Mouse (Mus musculus): ENCODE measurements around the gene Etv5. TPM values are rescaled to one million over a fixed set of nuclear protein-coding genes. Genes with fewer than 3 reads are reported as not detected.

The Etv5 gene
- polyA plus RNA-seq (2014; fragmentation: Nextera tagmentation; extraction: Ambion mirVana) = 21.3 and 27.0 TPM in 2 replicates

GRCm38 (mm10) chr16:22439499-22440177 lies at the start of gene Etv5:
Gene Etv5 (minus strand): TSS chr16:22439719.
- ATAC-seq (ENCODE audit: low FRiP score) = peak; percentile 99

GRCm38 (mm10) chr16:22483900-22484299 lies 44.4 kb upstream of the Etv5 start:
- H3K36me3 ChIP-seq (replicated peaks; ENCODE audit: control insufficient read depth, insufficient read depth) = no peaks in the 10 kb centered on the region
- H3K4me3 ChIP-seq (replicated peaks; ENCODE audit: low read length) = no peak overlapping the region
- no peak overlapping the region for H3K4me2 ChIP-seq (replicated peaks)
- DNase-seq (ENCODE audit: low spot score) (no peak), ATAC-seq (ENCODE audit: low FRiP score) (no peak)
- no peaks in the 10 kb centered on the region for H3K4me1 ChIP-seq (replicated peaks; ENCODE audit: control insufficient read depth, insufficient read depth, low read length)
- H3K9me3 ChIP-seq (ENCODE audit: control insufficient read depth, low read length) = no peaks in the 10 kb centered on the region
- no peak overlapping the region for H3K9ac ChIP-seq
- no peak overlapping the region for H3K27ac ChIP-seq
- no peaks in the 10 kb centered on the region for H3K27me3 ChIP-seq (ENCODE audit: control insufficient read depth, insufficient read depth, low read length)
- WGBS = 90% methylated on average over 1 of the region's 1 CpGs

More at GRCm38 (mm10) chr16:22439499-22440177, at the start of gene Etv5:
- Histone ChIP-seq H3K4me3 (replicated peaks; ENCODE audit: low read length) (peak within 1 kb of the TSS; percentile 79), H3K27me3 (ENCODE audit: control insufficient read depth, insufficient read depth, low read length) (peaks cover 58% of the 10 kb centered on the region), H3K27ac (peak within 1 kb of the TSS; percentile 44), H3K4me1 (replicated peaks; ENCODE audit: control insufficient read depth, insufficient read depth, low read length) (peaks cover 12% of the 10 kb centered on the region), H3K4me2 (replicated peaks) (peak within 1 kb of the TSS; percentile 100), H3K9me3 (ENCODE audit: control insufficient read depth, low read length) (no peaks in the 10 kb centered on the region), H3K36me3 (replicated peaks; ENCODE audit: control insufficient read depth, insufficient read depth) (no peaks in the 10 kb centered on the region), H3K9ac (peak within 1 kb of the TSS; percentile 77)
- WGBS = under 1% methylated on average over 61 of the region's 63 CpGs
- peak; percentile 96 for DNase-seq (ENCODE audit: low spot score)

- H3K27me3 ChIP-seq (ENCODE audit: control insufficient read depth, insufficient read depth, low read length) = no peaks in the 10 kb centered on the region
- WGBS = 93% methylated on average over 8 of the region's 8 CpGs
- H3K36me3 ChIP-seq (replicated peaks; ENCODE audit: control insufficient read depth, insufficient read depth) = no peaks in the 10 kb centered on the region
- ATAC-seq (ENCODE audit: low FRiP score) (no peak), DNase-seq (ENCODE audit: low spot score) (no peak)
- no peak overlapping the region for H3K4me3 ChIP-seq (replicated peaks; ENCODE audit: low read length)
- no peak overlapping the region for H3K4me2 ChIP-seq (replicated peaks)
- H3K9me3 ChIP-seq (ENCODE audit: control insufficient read depth, low read length) = no peaks in the 10 kb centered on the region
- H3K4me1 ChIP-seq (replicated peaks; ENCODE audit: control insufficient read depth, insufficient read depth, low read length) = no peaks in the 10 kb centered on the region
- H3K27ac ChIP-seq = no peak overlapping the region
- H3K9ac ChIP-seq = no peak overlapping the region
Measured at GRCm38 (mm10) chr16:22479322-22479721, 39.8 kb upstream of the Etv5 start.

DNA sequence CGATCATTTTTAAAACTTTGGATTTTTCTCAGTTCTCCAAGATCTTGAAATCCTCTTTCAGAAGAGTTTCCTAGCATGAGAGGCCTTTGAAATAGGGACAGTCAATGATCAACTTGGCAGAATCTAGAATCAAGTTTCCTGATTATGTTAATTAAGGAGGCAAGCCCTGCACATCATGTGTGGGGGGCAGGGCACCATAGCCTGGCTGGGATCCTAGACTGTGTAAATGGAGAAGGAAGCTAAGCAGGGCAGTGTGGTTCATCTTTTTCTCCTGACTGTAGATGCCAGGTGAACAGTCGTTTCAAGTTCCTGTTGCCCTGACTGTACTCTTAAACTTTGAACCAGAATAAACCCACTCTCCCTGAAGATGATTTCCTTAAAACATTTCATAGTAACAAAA lies 32.2 kb upstream of the Etv5 start:
- Histone ChIP-seq H3K4me1 (replicated peaks; ENCODE audit: control insufficient read depth, insufficient read depth, low read length) (no peaks in the 10 kb centered on the region), H3K9ac (no peak overlapping the region), H3K9me3 (ENCODE audit: control insufficient read depth, low read length) (no peaks in the 10 kb centered on the region), H3K4me2 (replicated peaks) (no peak overlapping the region), H3K27ac (no peak overlapping the region), H3K36me3 (replicated peaks; ENCODE audit: control insufficient read depth, insufficient read depth) (no peaks in the 10 kb centered on the region), H3K27me3 (ENCODE audit: control insufficient read depth, insufficient read depth, low read length) (no peaks in the 10 kb centered on the region), H3K4me3 (replicated peaks; ENCODE audit: low read length) (no peak overlapping the region)
- 90% methylated on average over 2 of the region's 2 CpGs for WGBS
- DNase-seq (ENCODE audit: low spot score) (no peak), ATAC-seq (ENCODE audit: low FRiP score) (no peak)

- ATAC-seq (ENCODE audit: low FRiP score) = no peak
- Histone ChIP-seq H3K4me2 (replicated peaks) (no peak overlapping the region), H3K27ac (no peak overlapping the region), H3K9ac (no peak overlapping the region), H3K4me1 (replicated peaks; ENCODE audit: control insufficient read depth, insufficient read depth, low read length) (no peaks in the 10 kb centered on the region), H3K4me3 (replicated peaks; ENCODE audit: low read length) (no peak overlapping the region), H3K27me3 (ENCODE audit: control insufficient read depth, insufficient read depth, low read length) (no peaks in the 10 kb centered on the region), H3K36me3 (replicated peaks; ENCODE audit: control insufficient read depth, insufficient read depth) (no peaks in the 10 kb centered on the region), H3K9me3 (ENCODE audit: control insufficient read depth, low read length) (no peaks in the 10 kb centered on the region)
- no peak for DNase-seq (ENCODE audit: low spot score)
- 86% methylated on average over 11 of the region's 11 CpGs for WGBS
Measured at GRCm38 (mm10) chr16:22469385-22469784, 29.9 kb upstream of the Etv5 start.

DNA sequence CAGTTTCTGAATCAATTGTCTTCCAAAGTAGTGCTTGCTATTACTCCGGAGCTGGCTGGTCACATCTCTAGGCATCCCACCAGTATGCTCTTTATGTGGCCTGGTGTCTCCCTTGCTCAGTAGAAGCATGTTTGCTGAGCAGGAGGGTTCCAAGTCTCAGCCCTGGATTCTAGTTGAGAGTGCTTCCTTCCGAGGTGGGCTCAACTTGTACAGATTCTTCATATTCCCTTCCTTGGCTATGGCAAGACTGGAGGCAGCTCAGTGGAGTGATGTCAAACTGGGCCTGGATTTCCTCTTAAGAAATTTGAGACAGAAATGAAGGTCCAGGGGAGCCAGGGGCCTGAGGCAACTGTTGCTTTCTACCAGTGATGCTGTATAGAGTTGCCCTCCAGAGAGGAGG lies 27.6 kb upstream of the Etv5 start:
- WGBS = 88% methylated on average over 2 of the region's 2 CpGs
- H3K4me1 ChIP-seq (replicated peaks; ENCODE audit: control insufficient read depth, insufficient read depth, low read length) = no peaks in the 10 kb centered on the region
- no peak for ATAC-seq (ENCODE audit: low FRiP score)

DNA sequence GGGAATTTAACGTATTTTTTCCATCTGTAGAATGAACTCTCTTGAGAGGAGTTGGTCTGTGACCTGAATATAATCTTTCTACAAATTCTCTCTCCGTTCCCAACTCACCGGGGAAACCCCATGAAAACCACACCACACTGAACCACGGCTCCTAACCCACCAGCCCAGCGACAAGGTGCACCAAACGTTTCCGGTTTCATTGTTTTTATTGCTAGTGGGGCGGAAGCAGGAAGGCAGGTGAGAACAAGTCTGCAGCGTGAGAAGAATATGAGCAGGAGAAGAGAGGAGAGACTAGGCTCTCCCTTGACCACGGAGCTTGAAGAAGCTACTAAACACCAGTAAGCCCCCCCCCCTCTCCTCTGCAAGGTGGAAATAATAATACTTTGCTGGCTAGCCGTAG lies 26.9 kb upstream of the Etv5 start:
- no peaks in the 10 kb centered on the region for H3K27me3 ChIP-seq (ENCODE audit: control insufficient read depth, insufficient read depth, low read length)
- no peak overlapping the region for H3K27ac ChIP-seq
- no peaks in the 10 kb centered on the region for H3K4me1 ChIP-seq (replicated peaks; ENCODE audit: control insufficient read depth, insufficient read depth, low read length)
- DNase-seq (ENCODE audit: low spot score) = no peak
- WGBS = 87% methylated on average over 11 of the region's 11 CpGs
- no peak for ATAC-seq (ENCODE audit: low FRiP score)
- H3K4me2 ChIP-seq (replicated peaks) = no peak overlapping the region
- no peak overlapping the region for H3K9ac ChIP-seq
- no peak overlapping the region for H3K4me3 ChIP-seq (replicated peaks; ENCODE audit: low read length)
- no peaks in the 10 kb centered on the region for H3K9me3 ChIP-seq (ENCODE audit: control insufficient read depth, low read length)
- no peaks in the 10 kb centered on the region for H3K36me3 ChIP-seq (replicated peaks; ENCODE audit: control insufficient read depth, insufficient read depth)

More for the DNA sequence above, 27.6 kb upstream of the Etv5 start:
- Histone ChIP-seq H3K9me3 (ENCODE audit: control insufficient read depth, low read length) (no peaks in the 10 kb centered on the region), H3K27me3 (ENCODE audit: control insufficient read depth, insufficient read depth, low read length) (no peaks in the 10 kb centered on the region), H3K4me2 (replicated peaks) (no peak overlapping the region), H3K36me3 (replicated peaks; ENCODE audit: control insufficient read depth, insufficient read depth) (no peaks in the 10 kb centered on the region), H3K9ac (no peak overlapping the region), H3K27ac (no peak overlapping the region), H3K4me3 (replicated peaks; ENCODE audit: low read length) (no peak overlapping the region)
- no peak for DNase-seq (ENCODE audit: low spot score)

GRCm38 (mm10) chr16:22462220-22462619 lies 22.7 kb upstream of the Etv5 start:
- H3K27ac ChIP-seq = no peak overlapping the region
- no peaks in the 10 kb centered on the region for H3K9me3 ChIP-seq (ENCODE audit: control insufficient read depth, low read length)
- H3K36me3 ChIP-seq (replicated peaks; ENCODE audit: control insufficient read depth, insufficient read depth) = no peaks in the 10 kb centered on the region
- WGBS = 93% methylated on average over 3 of the region's 3 CpGs
- no peak for ATAC-seq (ENCODE audit: low FRiP score)
- H3K4me1 ChIP-seq (replicated peaks; ENCODE audit: control insufficient read depth, insufficient read depth, low read length) = no peaks in the 10 kb centered on the region
- no peak overlapping the region for H3K9ac ChIP-seq
- no peak overlapping the region for H3K4me3 ChIP-seq (replicated peaks; ENCODE audit: low read length)
- H3K4me2 ChIP-seq (replicated peaks) = no peak overlapping the region
- DNase-seq (ENCODE audit: low spot score) = no peak
- no peaks in the 10 kb centered on the region for H3K27me3 ChIP-seq (ENCODE audit: control insufficient read depth, insufficient read depth, low read length)

DNA sequence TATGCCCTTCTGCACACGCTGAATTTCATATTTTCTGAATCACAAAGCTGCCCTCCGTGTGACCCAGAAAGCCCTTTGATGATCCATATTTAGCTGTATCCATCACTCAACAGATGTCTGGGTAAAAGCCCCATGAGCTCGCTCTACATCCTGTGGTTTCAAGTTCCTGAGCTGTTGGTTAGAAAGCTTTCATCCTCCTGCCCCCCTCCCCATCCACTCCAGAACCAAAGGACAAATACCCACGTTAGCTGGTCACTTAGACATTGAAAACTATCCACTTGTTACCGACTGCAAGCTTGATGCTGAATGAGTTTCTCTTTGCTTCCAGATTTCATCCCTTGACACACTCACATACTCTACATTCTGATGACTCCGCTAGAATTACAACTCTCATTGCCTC lies 22.2 kb upstream of the Etv5 start:
- ATAC-seq (ENCODE audit: low FRiP score) (no peak), DNase-seq (ENCODE audit: low spot score) (no peak)
- H3K4me1 ChIP-seq (replicated peaks; ENCODE audit: control insufficient read depth, insufficient read depth, low read length) = no peaks in the 10 kb centered on the region
- no peak overlapping the region for H3K27ac ChIP-seq
- no peak overlapping the region for H3K4me2 ChIP-seq (replicated peaks)
- H3K9me3 ChIP-seq (ENCODE audit: control insufficient read depth, low read length) = no peaks in the 10 kb centered on the region
- WGBS = 80% methylated on average over 6 of the region's 6 CpGs
- H3K4me3 ChIP-seq (replicated peaks; ENCODE audit: low read length) = no peak overlapping the region
- H3K9ac ChIP-seq = no peak overlapping the region
- H3K36me3 ChIP-seq (replicated peaks; ENCODE audit: control insufficient read depth, insufficient read depth) = no peaks in the 10 kb centered on the region
- H3K27me3 ChIP-seq (ENCODE audit: control insufficient read depth, insufficient read depth, low read length) = no peaks in the 10 kb centered on the region

DNA sequence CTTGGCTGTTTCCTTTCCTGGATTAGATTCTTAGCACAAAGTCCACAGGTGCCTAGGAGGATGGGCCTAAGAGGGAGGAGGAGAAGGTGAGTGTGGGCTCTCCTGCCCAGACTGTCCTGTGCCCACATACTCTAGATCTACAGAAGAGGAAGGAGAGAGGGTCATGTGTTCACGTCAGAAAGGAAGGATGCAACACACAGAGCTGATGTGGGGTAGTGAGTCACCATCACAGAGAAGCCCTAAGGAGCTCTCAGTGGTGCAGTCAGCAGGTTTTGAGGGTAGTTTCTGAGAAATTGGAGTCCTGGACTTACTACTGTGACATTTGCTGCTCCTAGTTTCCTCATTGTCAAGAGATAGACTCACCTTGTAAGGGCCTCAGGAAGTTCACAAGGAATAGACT lies 21.4 kb upstream of the Etv5 start:
- no peak for ATAC-seq (ENCODE audit: low FRiP score)
- Histone ChIP-seq H3K9me3 (ENCODE audit: control insufficient read depth, low read length) (no peaks in the 10 kb centered on the region), H3K27me3 (ENCODE audit: control insufficient read depth, insufficient read depth, low read length) (no peaks in the 10 kb centered on the region), H3K4me3 (replicated peaks; ENCODE audit: low read length) (no peak overlapping the region), H3K36me3 (replicated peaks; ENCODE audit: control insufficient read depth, insufficient read depth) (no peaks in the 10 kb centered on the region), H3K9ac (no peak overlapping the region), H3K4me1 (replicated peaks; ENCODE audit: control insufficient read depth, insufficient read depth, low read length) (no peaks in the 10 kb centered on the region), H3K27ac (no peak overlapping the region), H3K4me2 (replicated peaks) (no peak overlapping the region)
- WGBS = 72% methylated on average over 1 of the region's 1 CpGs
- DNase-seq (ENCODE audit: low spot score) = no peak

All from hindbrain, embryonic 14.5 days (tissue).